Mouse (Mus musculus) embryonic fibroblast, embryonic 13.5 days (primary cell): ENCODE data around the gene Kcnn3.

Source experiments
- CTCF ChIP-seq: IDR thresholded peaks from 2 replicates; pipeline ENCODE4 v1.5.1; 2011; ENCODE audit warnings: mild to moderate bottlenecking, control low read depth, low read length, moderate library complexity, borderline replicate concordance; ENCODE audit not compliant: insufficient read depth
- POLR2A ChIP-seq: IDR thresholded peaks from 2 replicates; pipeline ENCODE4 v1.6.1; 2011; ENCODE audit warnings: low read depth, mild to moderate bottlenecking, control low read depth, low read length, moderate library complexity

- TF ChIP-seq POLR2A (no peak), CTCF (peak; percentile 98)
Measured at GRCm38 (mm10) chr3:89688694-89689581, 169.0 kb downstream of the Kcnn3 start.
